Mouse (Mus musculus) embryonic fibroblast, embryonic 13.5 days (primary cell): ENCODE measurements around the gene Nrxn1.

Experiments
- CTCF ChIP-seq: IDR thresholded peaks from 2 replicates; pipeline ENCODE4 v1.5.1; 2011; ENCODE audit warnings: mild to moderate bottlenecking, control low read depth, low read length, moderate library complexity, borderline replicate concordance; ENCODE audit not compliant: insufficient read depth
- POLR2A ChIP-seq: IDR thresholded peaks from 2 replicates; pipeline ENCODE4 v1.6.1; 2011; ENCODE audit warnings: low read depth, mild to moderate bottlenecking, control low read depth, low read length, moderate library complexity

DNA sequence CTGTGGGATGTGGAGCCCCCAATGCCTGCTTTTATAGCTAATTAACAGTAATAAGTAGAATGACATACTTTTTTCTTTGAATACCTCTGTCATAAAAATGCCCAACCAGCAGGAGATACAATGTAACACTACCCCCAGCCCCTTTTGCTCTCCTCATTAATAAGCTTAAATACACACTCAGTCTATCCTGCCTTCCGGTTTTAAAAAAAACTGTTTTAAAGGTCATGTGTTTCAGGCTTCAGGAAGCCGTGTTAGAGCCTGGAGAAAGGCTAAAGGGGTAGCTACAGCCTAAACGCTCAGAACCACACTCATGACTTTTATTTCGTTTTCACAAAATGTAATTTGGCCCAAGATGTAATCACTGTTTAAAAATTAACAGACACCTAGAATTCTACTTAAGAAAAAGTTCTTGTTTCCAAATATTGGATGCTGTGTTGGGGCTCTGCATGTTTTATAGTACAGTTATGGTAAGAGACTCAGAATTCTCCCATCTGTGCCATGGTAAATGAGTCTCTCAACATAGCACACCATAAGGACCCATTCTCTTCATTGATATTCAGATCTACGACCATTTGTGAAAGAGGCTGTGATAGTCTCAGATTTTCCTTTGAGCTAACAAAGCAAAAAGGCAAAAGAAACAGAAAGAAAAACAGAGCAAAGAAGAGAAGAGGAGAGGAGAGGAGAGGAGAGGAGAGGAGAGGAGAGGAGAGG, 743.3 kb downstream of the Nrxn1 start:
- TF ChIP-seq CTCF: no peak
- TF ChIP-seq POLR2A: no peak
